Mouse (Mus musculus) limb, embryonic 13.5 days (tissue): Measurements from ENCODE around the gene Zdbf2. TPM values are rescaled to one million over a fixed set of nuclear protein-coding genes. Genes with fewer than 3 reads are reported as not detected.
A peak's percentile ranks its signal among the peaks of the same experiment; 100 is the strongest.
"Not testable (repeated sequence)": the region's sequence is repeated elsewhere in the genome, so short reads cannot be mapped to it uniquely, and the experiment has no call there.

Experiments
- ATAC-seq: fragments of 200-750 bp; cut with Nextera tagmentation; 2 replicates; pipeline ENCODE4 v1.8.0; 2017; ENCODE audit warnings: low read depth, moderate number of reproducible peaks, moderate TSS enrichment; ENCODE audit not compliant: low FRiP score
- H3K27ac ChIP-seq: fragments of 300-500 bp; sonication (generic); 2 replicates; pipeline ENCODE4 v1.5.1; 2015; ENCODE audit warnings: inconsistent platforms, mild to moderate bottlenecking, moderate library complexity
- H3K27me3 ChIP-seq: fragments of 300-500 bp; sonication (generic); 2 replicates; pipeline ENCODE4 v1.6.1; 2015; ENCODE audit warnings: mild to moderate bottlenecking, inconsistent platforms
- H3K36me3 ChIP-seq: fragments of 300-500 bp; sonication (generic); 2 replicates; pipeline ENCODE4 v1.6.1; 2015; ENCODE audit warnings: inconsistent platforms, mild to moderate bottlenecking, moderate library complexity
- H3K4me1 ChIP-seq: fragments of 300-500 bp; sonication (generic); 2 replicates; pipeline ENCODE4 v1.6.1; 2015; ENCODE audit warnings: inconsistent platforms
- H3K4me2 ChIP-seq: fragments of 300-500 bp; sonication (generic); replicated peaks from 2 replicates; pipeline ENCODE4 v1.6.1; 2015; ENCODE audit warnings: inconsistent platforms, mild to moderate bottlenecking, moderate library complexity
- H3K4me3 ChIP-seq: fragments of 300-500 bp; sonication (generic); 2 replicates; pipeline ENCODE4 v1.5.1; 2015; ENCODE audit warnings: moderate library complexity, mild to moderate bottlenecking, inconsistent platforms
- H3K9ac ChIP-seq: fragments of 300-500 bp; sonication (generic); 2 replicates; pipeline ENCODE4 v1.6.1; 2015; ENCODE audit warnings: mild to moderate bottlenecking, inconsistent platforms
- H3K9me3 ChIP-seq: fragments of 300-500 bp; sonication (generic); 2 replicates; pipeline ENCODE4 v1.6.1; 2016; ENCODE audit warnings: inconsistent platforms
- WGBS: fragments of 180-500 bp; shearing (Covaris S2); methylation state at CpG from one replicate; pipeline ENCODE4 v1.1.7; 2015; 5-methylcytosine and 5-hydroxymethylcytosine counted together
- microRNA-seq: library from miRNA; unstranded; fragments of <30 nt; microRNA quantifications from one replicate; pipeline ENCODE4, GENCODE M21; 2016
- polyA plus RNA-seq: library from polyadenylated mRNA; unstranded; fragments of >200 nt; fragmentation: Nextera tagmentation; extraction: Ambion mirVana; gene quantifications from 2 replicates; pipeline ENCODE4 v1.2.1, GENCODE M21; 2015

Gene Zdbf2
- polyA plus RNA-seq, 1 experiment from 2014 or later = 16.3 TPM

DNA sequence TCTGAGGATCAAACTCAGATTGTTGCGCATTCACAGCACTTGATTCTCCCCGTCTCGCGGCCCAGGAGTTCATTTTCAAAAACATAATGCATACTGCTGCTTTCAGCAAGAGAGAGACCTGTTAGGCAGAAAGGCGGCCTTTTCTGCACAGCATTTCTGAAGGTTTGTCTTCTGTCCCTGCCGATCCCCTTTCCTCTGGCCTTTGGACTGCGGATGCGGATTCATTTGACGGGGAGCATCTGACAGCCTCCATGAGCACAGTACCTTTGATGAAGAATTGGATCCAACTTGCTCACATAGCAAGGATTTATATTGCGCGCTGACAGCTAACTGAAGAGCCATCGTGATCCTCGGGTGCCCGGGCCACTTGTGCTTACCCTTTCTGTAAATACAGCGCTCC is 6.3 kb upstream of the Zdbf2 start:
- no peak overlapping the region for H3K9ac ChIP-seq
- H3K4me1 ChIP-seq = no peaks in the 10 kb centered on the region
- H3K36me3 ChIP-seq = no peaks in the 10 kb centered on the region
- H3K27me3 ChIP-seq = peaks cover 88% of the 10 kb centered on the region
- H3K4me3 ChIP-seq = no peak overlapping the region
- H3K4me2 ChIP-seq = no peak overlapping the region
- no peak for ATAC-seq
- WGBS = 46% methylated on average over 15 of the region's 15 CpGs
- no peak overlapping the region for H3K27ac ChIP-seq
- H3K9me3 ChIP-seq = no peaks in the 10 kb centered on the region

DNA sequence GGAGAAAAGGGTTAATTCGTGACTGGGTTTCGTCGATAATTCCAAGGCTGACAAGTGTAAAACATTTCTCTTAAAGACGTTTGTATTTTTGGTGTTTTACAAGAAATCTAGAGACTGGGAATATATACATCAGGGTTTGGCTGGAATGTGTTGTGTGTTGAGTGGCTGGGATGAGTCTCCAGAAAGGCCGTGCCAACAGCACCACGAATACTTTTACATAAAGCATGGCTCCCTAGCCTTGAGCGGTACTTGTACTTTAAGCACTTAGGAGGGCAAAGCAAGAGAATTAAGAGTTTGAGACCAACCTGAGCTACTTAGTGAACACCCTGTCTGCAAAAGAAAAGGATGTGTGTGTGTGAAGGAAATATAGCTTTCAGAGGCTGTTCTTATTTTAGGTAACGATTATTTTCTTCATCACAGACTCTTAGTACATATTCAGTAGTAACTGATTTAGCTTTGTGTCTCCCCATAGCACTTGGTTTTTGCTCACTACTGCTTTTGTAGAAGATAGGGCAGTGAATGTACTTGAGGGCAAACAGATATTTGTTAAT is 865 bp upstream of the Zdbf2 start:
- H3K4me2 ChIP-seq = peak overlapping the region; percentile 63
- WGBS = 25% methylated on average over 8 of the region's 8 CpGs
- peak overlapping the region; percentile 76; the same call in 1 of the 2 replicates for H3K27ac ChIP-seq

DNA sequence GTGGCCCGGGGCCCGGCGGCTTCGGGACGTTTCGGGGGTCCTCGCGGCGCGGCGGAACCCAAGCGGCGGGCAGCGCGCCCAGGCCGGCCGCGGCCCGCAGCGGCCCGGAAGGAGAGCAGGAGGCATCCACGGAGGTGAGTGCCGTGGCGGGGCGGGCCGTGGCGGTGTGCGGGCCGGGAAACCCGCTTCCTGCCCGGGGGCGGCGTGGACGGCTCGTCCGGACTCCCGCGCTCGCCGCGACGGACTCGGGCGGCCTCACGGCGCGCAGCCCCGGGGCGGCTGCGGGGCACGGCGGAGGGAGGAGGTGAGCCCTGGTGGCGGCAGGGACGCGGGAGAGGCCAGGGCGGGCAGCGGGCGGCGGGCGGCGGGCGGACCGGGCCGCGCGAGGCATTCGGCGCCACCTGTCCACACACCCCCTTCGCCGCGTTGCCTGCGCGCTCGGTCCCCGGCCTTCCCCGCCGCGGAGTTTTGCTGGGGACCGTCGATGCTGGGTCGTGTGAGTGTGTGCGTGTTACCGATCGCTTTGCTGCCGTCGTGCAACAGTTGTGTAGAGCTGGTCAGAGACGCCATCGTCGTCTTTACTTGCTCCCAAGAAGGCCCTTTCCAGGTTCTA is 380 bp downstream of the Zdbf2 start:
- peak; percentile 43; the same call in 1 of the 2 replicates for ATAC-seq
- H3K27me3 ChIP-seq = peaks cover 73% of the 10 kb centered on the region
- peaks cover 8% of the 10 kb centered on the region; the same call in 1 of the 2 replicates for H3K4me1 ChIP-seq
- H3K4me2 ChIP-seq = peak overlapping the region; percentile 63
- 1% methylated on average over 61 of the region's 89 CpGs for WGBS
- H3K4me3 ChIP-seq = peak overlapping the region; percentile 64
- peak overlapping the region; percentile 82 for H3K9ac ChIP-seq
- no peaks in the 10 kb centered on the region for H3K9me3 ChIP-seq
- peak overlapping the region; percentile 76 for H3K27ac ChIP-seq
- H3K36me3 ChIP-seq = no peaks in the 10 kb centered on the region

More for the DNA sequence above, 865 bp upstream of the Zdbf2 start:
- Histone ChIP-seq H3K4me1 (peaks cover 8% of the 10 kb centered on the region; the same call in 1 of the 2 replicates), H3K4me3 (peak overlapping the region; percentile 64; the same call in 1 of the 2 replicates), H3K9ac (no peak overlapping the region), H3K9me3 (no peaks in the 10 kb centered on the region), H3K36me3 (no peaks in the 10 kb centered on the region), H3K27me3 (peaks cover 80% of the 10 kb centered on the region)
- ATAC-seq = no peak

DNA sequence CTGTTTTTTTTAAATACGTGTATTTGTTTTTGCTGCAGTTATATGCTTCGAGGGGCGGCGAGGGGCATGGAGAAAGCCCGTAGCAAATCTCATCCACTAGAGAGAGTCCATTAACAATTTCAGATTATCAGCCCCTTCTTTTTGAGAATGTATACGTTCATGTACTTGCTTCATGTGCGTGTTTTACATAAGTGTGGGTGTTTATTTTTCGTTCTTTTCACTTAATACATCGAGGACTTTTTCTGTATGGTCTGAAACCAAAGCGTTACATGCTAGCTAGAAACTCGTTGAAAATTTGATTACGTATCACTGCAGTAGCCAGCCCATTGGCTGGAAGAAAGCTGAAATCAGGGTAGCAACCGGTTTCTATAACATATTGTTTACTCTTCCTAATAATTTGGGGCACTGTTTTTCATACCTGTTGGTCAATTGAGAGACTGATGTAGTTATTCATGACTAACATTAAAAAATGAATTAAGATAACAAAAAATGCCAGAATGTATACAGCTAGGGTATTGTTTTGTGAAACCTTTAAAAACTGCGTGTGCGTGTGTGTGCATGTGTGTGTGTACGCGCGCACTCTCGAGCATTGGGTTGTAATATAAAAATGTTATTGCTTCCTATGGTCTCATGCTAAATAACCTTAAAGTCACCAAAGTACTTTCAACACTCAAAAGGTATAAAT is 1.1 kb downstream of the Zdbf2 start:
- whole genome bisulfite sequencing = 15% methylated on average over 19 of the region's 19 CpGs
- H3K4me3 ChIP-seq = peak overlapping the region; percentile 64
- no peaks in the 10 kb centered on the region for H3K9me3 ChIP-seq
- peak overlapping the region; percentile 63 for H3K4me2 ChIP-seq
- ATAC-seq = no peak
- peaks cover 8% of the 10 kb centered on the region; the same call in 1 of the 2 replicates for H3K4me1 ChIP-seq
- peak overlapping the region; percentile 82 for H3K9ac ChIP-seq
- no peaks in the 10 kb centered on the region for H3K36me3 ChIP-seq
- peaks cover 68% of the 10 kb centered on the region for H3K27me3 ChIP-seq
- no peak overlapping the region for H3K27ac ChIP-seq

DNA sequence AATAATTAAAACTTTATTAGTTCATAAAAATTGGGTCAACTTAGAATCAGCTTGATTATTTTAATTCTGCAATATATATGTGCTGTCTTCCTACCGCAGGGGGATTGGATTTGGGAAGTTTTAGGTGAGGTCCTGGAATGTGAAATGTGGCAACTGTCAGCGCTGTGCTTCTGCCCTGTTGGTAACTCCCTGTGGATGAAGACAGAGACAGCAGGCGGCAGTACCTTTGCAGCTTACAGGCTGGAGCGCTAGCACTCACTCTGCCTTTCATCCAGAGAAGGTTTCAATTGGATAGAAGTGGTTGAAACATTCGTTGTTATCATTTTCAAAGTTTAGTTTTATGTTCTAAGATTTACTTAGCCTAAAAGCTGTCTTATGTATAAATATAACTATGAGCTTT is 5.0 kb downstream of the Zdbf2 start:
- Histone ChIP-seq H3K27me3 (peaks cover 44% of the 10 kb centered on the region), H3K4me2 (no peak overlapping the region), H3K9ac (no peak overlapping the region), H3K4me1 (peaks cover 4% of the 10 kb centered on the region; the same call in 1 of the 2 replicates), H3K27ac (no peak overlapping the region), H3K4me3 (no peak overlapping the region), H3K36me3 (no peaks in the 10 kb centered on the region), H3K9me3 (no peaks in the 10 kb centered on the region)
- WGBS = 40% methylated on average over 5 of the region's 5 CpGs
- ATAC-seq = no peak

DNA sequence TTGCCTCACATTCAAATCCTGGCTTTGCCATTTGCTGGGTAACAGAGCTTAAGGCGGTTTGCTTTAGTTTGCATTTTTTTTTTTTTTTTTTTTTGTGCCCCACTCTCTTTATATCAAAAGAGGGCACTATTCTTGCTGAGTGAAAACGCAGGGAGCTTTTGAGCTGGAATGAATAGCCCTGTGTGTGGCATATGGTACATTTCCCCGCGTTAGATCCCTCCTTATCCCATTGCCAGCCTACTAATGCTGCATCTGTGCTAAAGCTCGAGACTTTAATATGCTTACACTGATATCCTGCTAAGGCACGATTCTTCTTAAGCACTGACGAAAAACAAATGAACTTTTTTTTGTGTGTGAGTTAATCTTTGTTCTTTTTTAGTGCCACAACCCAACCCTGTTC is 20.9 kb downstream of the Zdbf2 start:
- Histone ChIP-seq H3K27me3 (no peaks in the 10 kb centered on the region), H3K4me2 (no peak overlapping the region), H3K27ac (no peak overlapping the region), H3K9me3 (no peaks in the 10 kb centered on the region), H3K9ac (no peak overlapping the region), H3K36me3 (no peaks in the 10 kb centered on the region), H3K4me1 (no peaks in the 10 kb centered on the region), H3K4me3 (no peak overlapping the region)
- WGBS = 56% methylated on average over 7 of the region's 7 CpGs
- ATAC-seq = no peak

DNA sequence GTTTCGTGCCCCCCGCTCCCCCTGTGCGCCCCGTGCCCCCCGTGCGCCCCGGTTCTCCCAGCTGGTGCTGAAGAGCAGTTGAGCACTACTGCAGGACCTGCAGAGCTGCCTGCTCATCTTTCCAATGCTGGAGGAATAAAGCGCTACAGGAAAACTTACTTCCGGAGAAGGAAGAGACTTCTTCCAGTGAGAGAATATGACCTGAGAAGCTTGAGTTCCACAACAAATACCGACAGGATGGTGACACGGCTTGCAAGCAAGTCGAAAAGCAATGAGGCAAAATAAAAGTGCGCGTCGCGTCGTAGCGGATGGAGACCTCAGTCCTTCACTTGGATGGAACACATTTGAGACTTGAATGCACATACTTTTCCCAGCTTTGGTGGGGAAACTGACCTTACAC is 36.6 kb downstream of the Zdbf2 start:
- Histone ChIP-seq H3K4me2 (peak overlapping the region; percentile 52), H3K27ac (no peak overlapping the region), H3K9ac (no peak overlapping the region), H3K9me3 (peaks cover 3% of the 10 kb centered on the region; the same call in 1 of the 2 replicates), H3K4me3 (peak overlapping the region; percentile 27), H3K36me3 (peaks cover 31% of the 10 kb centered on the region), H3K27me3 (peaks cover 33% of the 10 kb centered on the region), H3K4me1 (no peaks in the 10 kb centered on the region)
- no peak for ATAC-seq
- WGBS = 37% methylated on average over 18 of the region's 18 CpGs

DNA sequence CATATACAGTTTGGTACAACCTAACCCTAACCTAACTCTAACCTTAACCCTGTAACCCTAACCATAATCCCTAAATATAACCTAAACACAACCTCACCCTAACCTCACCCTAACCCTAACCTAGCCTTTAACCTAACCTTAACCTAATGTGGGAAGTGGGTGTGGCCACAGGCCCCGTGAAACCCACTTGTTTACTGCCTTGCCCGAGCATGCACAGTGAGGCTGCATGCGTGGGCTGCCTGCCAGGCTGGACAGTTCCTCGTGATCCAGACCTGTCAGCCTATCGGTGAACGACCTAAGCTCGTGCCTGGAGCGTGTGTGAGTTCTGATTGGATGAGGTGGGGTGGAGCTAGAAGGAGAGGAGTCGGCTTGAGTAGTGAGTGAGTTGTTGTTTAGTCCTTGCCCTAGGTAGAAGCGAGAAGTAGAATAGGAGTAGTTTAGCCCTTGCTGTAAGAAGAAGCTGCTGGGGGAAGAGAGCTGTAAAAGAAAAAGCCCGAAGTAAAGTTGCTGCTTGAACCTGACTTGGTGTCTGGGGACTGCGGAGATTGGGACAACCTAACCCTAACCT is 50.6 kb downstream of the Zdbf2 start:
- H3K4me1 ChIP-seq, H3K36me3 ChIP-seq, ATAC-seq, H3K9me3 ChIP-seq, H3K27me3 ChIP-seq, H3K4me2 ChIP-seq, H3K9ac ChIP-seq, H3K27ac ChIP-seq, H3K4me3 ChIP-seq: not testable (repeated sequence)
- 35% methylated on average over 12 of the region's 12 CpGs for WGBS

Small RNAs within 50 kb of the gene (microRNA-seq; reads per million reads assigned to microRNA genes)
- gene Gm24513 = not detected

Other genes starting within 250 kb of the Zdbf2 start
- gene Ino80d, start 158.6 kb upstream of the Zdbf2 start, polyA plus RNA-seq = 9.7 and 10.3 TPM in 2 replicates
- 609 and 631 TPM in 2 replicates for gene Eef1b2, start 96.4 kb upstream of the Zdbf2 start, polyA plus RNA-seq
- gene Ndufs1, start 96.4 kb upstream of the Zdbf2 start, polyA plus RNA-seq = 131 and 134 TPM in 2 replicates
- gene Gpr1, start 58.7 kb upstream of the Zdbf2 start, polyA plus RNA-seq = 0.22 and 0.25 TPM in 2 replicates
- 4.4 and 4.6 TPM in 2 replicates for gene Adam23, start 172.6 kb downstream of the Zdbf2 start, polyA plus RNA-seq